ENCODE assay signal across 8 mouse cellular contexts in genomic region chr16:8821429-8821828, GRCm38 (mm10). TPM values are rescaled to one million over a fixed set of nuclear protein-coding genes. Genes with fewer than 3 reads are reported as not detected.
DNase-seq lines count a peak whose midpoint lies in the region; ATAC-seq lines count a peak whose summit lies in the region.
"Had no signal": no experiment of that assay in that cellular context is flagged by ENCODE, and none has a peak within 500 bp of the region (broad histone marks: within the 10 kb centered on the region; RNA-seq: fewer than 3 reads in every experiment).

No protein-coding gene starts in this region.

- no peak overlapping the region for H3K4me2 ChIP-seq in hindbrain, embryonic 12.5 days (replicated peaks)
- H3K4me2 ChIP-seq: forebrain, embryonic 12.5 days had no signal

- peak; percentile 28 for DNase-seq in urinary bladder, postnatal 14 days (ENCODE audit: low spot score)
- DNase-seq in urinary bladder, postnatal 25 days (ENCODE audit: low spot score) = no peak
- DNase-seq in gastrocnemius, postnatal 14 days = peak; percentile 39
- DNase-seq in left cerebral cortex, postnatal 36 days (ENCODE audit: low spot score in 2 of 2) = peak; percentile 54 to 56
- DNase-seq in midbrain, embryonic 10.5 days (ENCODE audit: low spot score) = no peak
- no peak for DNase-seq in embryo, embryonic 9.5 days (ENCODE audit: extremely low spot score)

- WGBS in midbrain, embryonic 10.5 days = 92% methylated on average over 1 of the region's 1 CpGs
- WGBS in hindbrain, embryonic 12.5 days = 77% methylated on average over 1 of the region's 1 CpGs

- H3K9me3 ChIP-seq in midbrain, embryonic 10.5 days (replicated peaks) = no peaks in the 10 kb centered on the region
- no peaks in the 10 kb centered on the region for H3K9me3 ChIP-seq in hindbrain, embryonic 12.5 days (replicated peaks)
- H3K9me3 ChIP-seq: forebrain, embryonic 12.5 days had no signal

- no peak overlapping the region for H3K27ac ChIP-seq in midbrain, embryonic 10.5 days (replicated peaks)
- H3K27ac ChIP-seq in hindbrain, embryonic 12.5 days = no peak overlapping the region
- H3K27ac ChIP-seq: forebrain, embryonic 12.5 days had no signal

- no peak for ATAC-seq in hindbrain, embryonic 12.5 days (ENCODE audit: low FRiP score)

- no peak overlapping the region for H3K4me3 ChIP-seq in midbrain, embryonic 10.5 days
- no peak overlapping the region for H3K4me3 ChIP-seq in hindbrain, embryonic 12.5 days
- H3K4me3 ChIP-seq: forebrain, embryonic 12.5 days had no signal

- H3K9ac ChIP-seq in hindbrain, embryonic 12.5 days = no peak overlapping the region
- H3K9ac ChIP-seq: forebrain, embryonic 12.5 days had no signal

- no peaks in the 10 kb centered on the region for H3K4me1 ChIP-seq in midbrain, embryonic 10.5 days
- no peaks in the 10 kb centered on the region for H3K4me1 ChIP-seq in hindbrain, embryonic 12.5 days
- H3K4me1 ChIP-seq: forebrain, embryonic 12.5 days had no signal

- no peaks in the 10 kb centered on the region for H3K36me3 ChIP-seq in midbrain, embryonic 10.5 days
- no peaks in the 10 kb centered on the region for H3K36me3 ChIP-seq in hindbrain, embryonic 12.5 days
- H3K36me3 ChIP-seq: forebrain, embryonic 12.5 days had no signal

- intact Hi-C loops in gastrocnemius, postnatal 14 days (cut with DNase I; ENCODE audit: low total_unique reads) = no loop called here
- intact Hi-C loops in left cerebral cortex, postnatal 36 days (cut with DNase I) = no loop called here

- H3K27me3 ChIP-seq in midbrain, embryonic 10.5 days (ENCODE audit: low read depth, poor library complexity, severe bottlenecking) = no peaks in the 10 kb centered on the region
- H3K27me3 ChIP-seq in hindbrain, embryonic 12.5 days = no peaks in the 10 kb centered on the region
- H3K27me3 ChIP-seq: forebrain, embryonic 12.5 days had no signal

RNA-seq across cellular contexts. Expression of gene 1810013L24Rik, which starts 8.5 kb away (rescaled TPM):
- total RNA-seq in gastrocnemius, postnatal 14 days (2021) = 10 to 100 TPM; 55.2 to 60.6 TPM
- 100 to 1,000 TPM in 1 of 2 experiments, 10 to 100 TPM in 1; 98.2 to 105 TPM for total RNA-seq in left cerebral cortex, postnatal 36 days (2021)
- polyA plus RNA-seq in midbrain, embryonic 10.5 days (2016; fragmentation: Nextera tagmentation; extraction: Ambion mirVana) = 19.0 and 21.5 TPM in 2 replicates
- 45.1 and 45.9 TPM in 2 replicates for polyA plus RNA-seq in hindbrain, embryonic 12.5 days (2016; fragmentation: Nextera tagmentation; extraction: Ambion mirVana)

RNA-seq across cellular contexts. Expression of gene Usp7, which starts 29.3 kb away (rescaled TPM):
- total RNA-seq in gastrocnemius, postnatal 14 days (2021) = 10 to 100 TPM; 46.4 to 48.9 TPM
- total RNA-seq in left cerebral cortex, postnatal 36 days (2021) = 100 to 1,000 TPM; 134 to 175 TPM
- 25.0 and 28.1 TPM in 2 replicates for polyA plus RNA-seq in midbrain, embryonic 10.5 days (2016; fragmentation: Nextera tagmentation; extraction: Ambion mirVana)
- polyA plus RNA-seq in hindbrain, embryonic 12.5 days (2016; fragmentation: Nextera tagmentation; extraction: Ambion mirVana) = 32.1 and 34.9 TPM in 2 replicates

Comparison
In these comparisons a context has a peak if more than half of its experiments do, and no peak if none do; other contexts are left out.
1. DNase-seq: peak in urinary bladder, postnatal 14 days (single experiment), gastrocnemius, postnatal 14 days (single experiment) and left cerebral cortex, postnatal 36 days (2 of 2); none in urinary bladder, postnatal 25 days (single experiment), midbrain, embryonic 10.5 days (single experiment) and embryo, embryonic 9.5 days (single experiment).